Mouse (Mus musculus): ENCODE measurements around the gene Oaf.

DNA sequence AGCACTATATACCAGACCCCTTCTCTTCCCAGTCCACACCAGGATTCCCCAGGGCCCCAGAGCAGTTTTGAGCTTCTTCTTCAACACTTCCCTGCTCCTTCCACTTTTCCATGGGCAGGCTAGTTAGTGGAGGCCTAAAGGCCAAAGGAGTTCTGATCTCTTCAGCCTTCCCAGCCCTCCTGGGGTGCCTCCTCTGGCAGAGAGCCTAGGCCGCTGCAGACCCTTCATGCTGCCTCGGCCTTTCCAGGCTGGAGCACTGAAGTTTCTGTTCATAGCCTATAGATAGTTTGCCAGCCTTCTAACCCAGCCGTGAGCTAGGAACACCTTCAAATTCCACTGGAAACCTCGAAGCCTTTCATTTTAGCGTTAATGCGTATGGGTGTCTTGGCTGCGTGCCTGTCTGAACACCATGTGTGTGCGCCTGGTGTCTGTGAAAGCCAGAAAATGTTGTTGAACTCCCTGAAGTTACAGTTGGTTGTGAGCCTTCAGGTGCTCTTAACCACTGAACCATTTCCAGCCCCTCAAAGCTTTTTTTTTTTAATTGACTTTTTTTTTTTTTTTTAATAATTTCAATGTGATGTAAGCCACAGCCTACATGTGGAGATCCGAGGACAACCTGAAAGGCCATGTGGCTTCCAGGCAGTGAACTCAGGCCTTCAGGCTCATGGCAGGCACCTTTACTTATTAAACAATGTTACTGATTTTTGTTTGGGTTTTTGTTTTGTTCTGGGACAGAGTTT is 23.3 kb upstream of the Oaf start:
- no peak for TF ChIP-seq POLR2A (IDR thresholded peaks at IDR 0.05; ENCODE audit: extremely low read depth, insufficient read depth, low read length)
- TF ChIP-seq CTCF (IDR thresholded peaks at IDR 0.05; ENCODE audit: low read depth, low read length), result no peak

Measured in liver, adult 2 months (tissue).